Mouse (Mus musculus) right cerebral cortex, postnatal 10 days (tissue): Measurements from ENCODE around the gene Ttc24.
A peak's percentile ranks its signal among the peaks of the same experiment; 100 is the strongest.

Source experiments
- DNase-seq, 2 experiments: peaks; one replicate each; pipeline ENCODE4 v3.0.0; 2021; ENCODE audit warnings: low spot score in 2 of 2

Gene Ttc24

GRCm38 (mm10) chr3:88081345-88082223 lies 3.5 kb upstream of the Ttc24 start, which contains the start of gene Iqgap3:
Gene Iqgap3, plus strand, starts transcription at chr3:88081971.
- peak; percentile 93 to 95 for DNase-seq

GRCm38 (mm10) chr3:88077441-88077840 lies 663 bp downstream of the Ttc24 start:
- no peak for DNase-seq

DNA sequence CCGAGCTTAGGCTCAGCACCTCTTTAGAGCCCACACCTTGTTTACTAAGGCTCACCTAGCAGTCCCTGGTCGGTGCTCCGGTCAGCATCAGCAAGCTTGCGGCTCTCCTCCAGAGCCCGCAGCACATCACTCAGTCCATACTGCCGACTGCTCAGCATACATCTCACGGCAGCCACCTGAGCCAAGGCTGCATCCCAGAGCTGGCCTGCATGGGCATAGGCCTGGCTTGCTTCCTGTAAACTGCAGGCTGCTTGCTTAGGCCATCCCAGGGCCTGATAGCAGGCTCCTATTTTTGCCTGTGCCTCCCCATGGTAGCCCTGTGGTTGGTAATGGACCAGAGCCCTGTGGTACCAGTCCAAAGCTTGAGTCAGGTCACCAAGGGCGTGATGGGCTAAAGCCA lies 3.3 kb downstream of the Ttc24 start:
- no peak for DNase-seq

DNA sequence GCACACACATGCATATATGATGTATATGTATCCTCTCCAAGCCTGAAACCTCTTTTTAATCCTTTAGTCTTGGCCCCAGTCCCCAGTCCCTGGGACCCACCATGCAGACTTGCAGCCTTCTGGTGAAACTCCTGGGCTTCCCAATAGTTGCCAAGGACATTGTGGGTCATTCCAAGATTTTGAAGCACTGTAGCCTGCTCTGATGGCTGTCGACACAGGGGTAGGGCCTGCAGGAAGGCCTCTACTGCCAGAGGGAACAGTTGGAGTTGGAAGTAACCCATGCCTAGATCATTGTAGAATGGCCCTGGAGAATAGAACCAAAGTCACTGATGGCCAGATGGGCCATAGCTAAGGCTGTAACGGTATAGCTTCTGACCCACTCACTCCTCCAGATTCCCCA lies 3.8 kb downstream of the Ttc24 start:
- DNase-seq, result no peak

- no peak for DNase-seq
Measured at GRCm38 (mm10) chr3:88073631-88074030, 4.5 kb downstream of the Ttc24 start.

- DNase-seq, result peak; percentile 88 to 91
Measured at GRCm38 (mm10) chr3:88071783-88072182, 6.3 kb downstream of the Ttc24 start.

DNA sequence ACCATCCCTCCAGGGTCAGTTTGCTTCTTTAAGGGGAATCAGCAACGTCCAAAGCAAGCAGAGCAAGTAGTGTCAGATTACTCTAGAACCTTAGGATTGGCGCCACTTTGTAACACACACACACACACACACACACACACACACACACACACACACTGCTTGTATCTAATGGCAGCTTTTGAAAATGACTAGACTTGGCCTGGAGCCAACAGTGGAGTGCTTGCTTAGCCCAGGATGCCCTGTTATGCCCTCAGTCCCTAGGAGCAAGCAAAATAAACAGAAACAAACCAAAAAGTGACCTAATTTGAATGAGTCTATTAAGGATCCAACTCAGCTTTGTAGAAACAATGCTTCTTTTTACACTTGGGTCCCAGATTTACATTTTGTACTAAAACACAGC lies 9.7 kb downstream of the Ttc24 start:
- no peak for DNase-seq

GRCm38 (mm10) chr3:88057902-88058696 lies 20.0 kb downstream of the Ttc24 start, which contains the start of gene Naxe:
Gene Naxe, minus strand, starts transcription at chr3:88058495.
- peak; percentile 90 to 91 for DNase-seq

- no peak for DNase-seq
Measured at GRCm38 (mm10) chr3:88057030-88057429, 21.1 kb downstream of the Ttc24 start.

- no peak for DNase-seq
Measured at GRCm38 (mm10) chr3:88049532-88049931, 28.6 kb downstream of the Ttc24 start.

DNA sequence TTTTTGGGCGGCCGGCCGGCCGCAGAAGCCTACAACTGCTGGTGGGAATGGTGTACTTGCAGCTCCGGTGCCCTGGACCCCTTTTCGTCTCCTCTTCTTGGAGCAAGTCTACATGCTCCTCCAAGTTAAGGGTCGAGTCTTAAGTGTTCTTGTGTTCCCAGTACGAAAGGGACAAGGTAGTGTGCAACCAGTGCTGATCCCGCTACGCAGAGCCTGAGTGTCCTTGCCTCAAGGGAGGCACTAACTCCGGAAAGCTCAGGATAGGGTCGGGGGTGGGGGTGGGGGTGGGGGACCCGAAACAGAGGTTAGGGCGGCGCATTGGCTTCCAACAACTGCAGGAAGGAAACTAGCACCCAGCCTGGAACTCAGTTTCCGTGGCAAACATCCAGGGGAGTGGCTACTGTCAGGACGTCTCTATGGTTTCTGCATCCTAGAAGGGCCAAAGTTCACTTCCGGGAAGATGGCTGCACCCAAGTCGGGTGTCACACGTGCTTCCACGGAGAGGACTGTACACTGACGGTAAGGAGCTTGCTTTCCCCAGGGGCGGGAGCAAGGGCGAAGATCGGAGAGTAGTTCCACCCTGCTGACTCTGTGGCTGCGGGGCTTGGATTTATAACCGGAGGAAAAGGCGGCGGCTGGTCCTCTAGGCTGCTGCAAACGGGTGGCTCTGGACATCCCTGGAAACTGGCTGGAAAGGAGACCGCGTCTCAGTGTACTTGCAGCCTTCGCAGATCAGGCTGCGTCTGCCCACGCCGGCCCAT lies 35.3 kb downstream of the Ttc24 start, which contains the start of gene Gpatch4:
Gpatch4 (plus strand) TSS at position 448 of the 761 bp plus-strand sequence.
- DNase-seq, result peak; percentile 93 to 95

DNA sequence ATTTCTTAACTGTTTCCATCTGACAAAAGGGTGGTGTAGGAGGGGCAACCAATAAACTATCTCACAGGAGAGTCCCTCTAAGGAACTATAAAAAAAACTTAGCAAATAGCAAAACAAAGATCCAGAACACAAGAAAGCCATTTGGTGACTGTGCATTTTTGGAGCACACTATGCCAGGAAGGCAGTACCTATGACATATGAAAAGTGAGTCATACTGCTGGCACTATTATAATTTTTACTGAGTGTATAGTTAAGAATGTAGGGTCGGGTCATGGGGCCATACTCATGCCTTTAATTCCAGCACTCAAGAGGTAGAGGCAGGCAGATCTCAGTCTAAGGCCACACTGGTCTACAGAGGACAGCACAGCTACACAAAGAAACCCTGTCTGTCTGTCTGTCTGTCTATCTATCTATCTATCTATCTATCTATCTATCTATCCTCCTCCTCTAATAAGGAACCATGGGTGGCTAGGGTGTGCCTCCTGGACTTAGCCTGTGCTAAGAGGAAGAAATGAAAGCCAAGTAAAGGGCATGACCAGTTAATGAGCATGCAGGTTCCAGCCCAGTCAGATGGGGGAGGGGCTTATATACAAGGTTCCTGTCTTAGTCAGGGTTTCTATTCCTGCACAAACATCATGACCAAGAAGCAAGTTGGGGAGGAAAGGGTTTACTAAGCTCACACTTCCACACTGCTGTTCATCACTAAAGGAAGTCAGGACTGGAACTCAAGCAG lies 42.4 kb downstream of the Ttc24 start:
- DNase-seq, result no peak

- no peak for DNase-seq
Measured at GRCm38 (mm10) chr3:88033506-88033905, 44.6 kb downstream of the Ttc24 start.

- peak; percentile 44 to 46 for DNase-seq
Measured at GRCm38 (mm10) chr3:88030608-88031395, 47.3 kb downstream of the Ttc24 start.

DNA sequence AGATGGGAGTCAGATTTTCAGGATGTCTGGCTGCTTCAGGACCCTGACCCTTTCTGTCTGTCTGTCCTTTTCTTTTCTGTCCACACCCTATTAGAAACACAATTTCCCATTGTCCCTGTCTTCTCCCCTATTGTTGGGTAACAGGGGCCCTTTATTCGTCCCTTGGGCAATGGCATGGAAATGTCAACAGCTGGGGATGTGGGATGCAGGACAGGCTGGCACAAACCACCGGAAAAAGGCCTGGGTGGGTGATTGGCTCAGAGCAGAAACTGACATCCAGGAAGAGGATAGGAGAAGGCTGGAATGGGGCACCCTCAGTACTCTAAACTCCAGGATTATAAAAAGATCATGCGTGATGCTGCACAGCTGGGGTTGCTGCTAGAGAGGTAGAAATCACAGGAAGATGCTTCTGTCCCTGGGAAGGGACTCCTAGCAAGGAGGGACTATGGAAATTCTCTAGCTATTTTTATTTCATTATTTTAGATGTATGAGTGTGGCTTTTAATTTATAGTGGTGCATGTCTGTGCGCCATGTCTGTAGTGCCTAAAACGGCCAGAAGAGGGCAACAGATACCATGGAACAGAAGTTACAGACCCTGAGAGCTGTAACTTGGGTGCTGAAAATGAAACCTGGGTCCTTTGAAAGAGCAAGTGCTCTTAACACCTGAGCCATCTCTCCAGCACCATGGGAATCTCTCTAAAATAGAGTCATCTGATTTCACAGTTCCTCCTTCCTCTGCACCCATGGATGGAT lies 50.5 kb downstream of the Ttc24 start, which contains the start of gene Hapln2:
Hapln2 (minus strand) TSS at position 150 of the 753 bp plus-strand sequence.
- no peak for DNase-seq

GRCm38 (mm10) chr3:88026823-88027222 lies 51.3 kb downstream of the Ttc24 start:
- DNase-seq, result no peak

DNA sequence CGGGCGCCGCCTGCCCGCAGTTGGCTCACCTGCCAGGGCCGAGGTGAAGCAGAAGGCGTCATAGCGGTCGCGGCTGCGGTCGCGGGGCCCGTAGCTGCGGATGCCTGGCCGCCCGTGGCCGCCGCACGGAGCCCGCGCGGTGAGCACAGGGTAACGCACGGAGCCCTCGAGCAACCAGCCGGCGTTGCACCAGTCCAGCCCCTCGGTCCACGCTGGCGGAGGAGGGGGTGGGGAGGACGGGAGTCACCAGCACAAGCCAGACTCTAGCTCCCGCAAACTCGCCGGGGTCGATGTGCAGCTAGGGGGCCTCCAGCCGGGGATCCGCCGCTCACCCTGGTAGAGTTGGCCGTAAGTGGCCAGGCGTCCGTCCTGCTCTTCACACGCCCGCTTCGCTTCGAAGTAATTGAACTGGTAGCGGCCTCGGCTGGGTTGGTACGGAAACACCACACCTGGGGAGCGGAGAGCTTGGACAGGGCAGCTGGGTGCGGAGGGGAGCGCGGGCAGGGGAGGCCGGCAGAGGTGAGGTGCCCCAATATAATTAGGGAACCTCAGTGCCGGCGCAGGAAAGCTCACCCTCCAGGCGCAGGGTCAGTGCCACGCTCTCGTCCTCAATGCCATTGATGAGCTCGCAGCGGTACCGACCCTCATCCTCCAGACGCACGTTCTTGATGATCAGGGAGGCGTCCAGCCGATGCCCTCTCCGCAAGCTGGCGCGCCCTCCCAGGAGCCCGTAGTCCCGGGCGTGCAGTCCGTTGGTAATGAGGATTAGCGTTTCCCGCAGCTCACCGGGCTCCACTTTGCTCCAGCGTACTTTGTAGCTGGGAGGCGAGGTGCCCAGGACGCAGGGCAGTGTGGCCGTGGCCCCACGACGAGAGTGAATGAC lies 54.7 kb downstream of the Ttc24 start:
- peak in 1 of 2 experiments; percentile 36 for DNase-seq
